Mouse (Mus musculus): ENCODE measurements around the gene Krtcap2. TPM values are rescaled to one million over a fixed set of nuclear protein-coding genes. Genes with fewer than 3 reads are reported as not detected.

The Krtcap2 gene
- polyA plus RNA-seq, 1 experiment from 2014 or later, result 349 TPM

DNA sequence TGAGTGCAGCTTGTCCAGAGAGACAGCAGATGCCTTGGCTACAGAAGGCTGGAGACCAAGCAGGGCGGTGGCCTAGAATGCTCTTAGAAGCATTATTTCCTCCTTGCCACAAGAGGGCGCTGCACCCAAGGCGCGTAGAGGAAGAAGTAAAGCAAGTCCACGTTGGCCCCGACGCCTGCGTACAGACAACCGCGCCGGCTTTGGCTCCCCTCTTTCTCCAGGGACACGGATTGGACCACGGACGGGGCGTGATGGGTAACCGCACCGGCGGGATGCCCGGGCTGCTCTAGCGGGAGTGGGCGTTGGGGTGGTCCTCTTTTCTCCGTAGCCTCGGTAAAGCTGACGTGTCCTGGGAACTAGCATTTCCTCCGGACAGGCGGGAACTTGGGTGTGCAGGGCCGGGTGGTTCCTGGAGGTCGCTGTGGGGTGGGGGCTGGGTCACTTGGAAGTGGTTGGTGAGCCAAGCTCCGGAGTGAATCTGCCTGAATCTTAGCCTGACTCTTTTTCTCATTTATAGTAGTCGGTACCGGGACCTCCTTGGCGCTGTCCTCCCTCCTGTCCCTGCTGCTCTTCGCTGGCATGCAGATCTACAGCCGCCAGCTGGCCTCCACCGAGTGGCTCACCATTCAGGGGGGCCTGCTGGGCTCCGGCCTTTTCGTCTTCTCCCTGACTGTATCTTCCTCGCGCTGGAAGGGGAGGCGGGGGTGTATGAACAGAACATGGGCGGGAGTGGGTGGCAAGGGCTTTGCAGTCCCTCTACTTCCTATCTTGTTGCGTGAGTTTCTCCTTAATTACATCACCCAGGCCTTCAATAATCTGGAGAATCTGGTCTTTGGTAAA is 715 bp downstream of the Krtcap2 start, which contains the start of gene Trim46:
TSS of gene Trim46 (minus strand) at position 49 of the 840 bp plus-strand sequence.
- H3K36me3 ChIP-seq (ENCODE audit: control insufficient read depth, insufficient read depth, low read length), result peaks cover 13% of the 10 kb centered on the region; the same call in 1 of the 2 replicates
- ATAC-seq (ENCODE audit: low read depth), result peak; percentile 72

DNA sequence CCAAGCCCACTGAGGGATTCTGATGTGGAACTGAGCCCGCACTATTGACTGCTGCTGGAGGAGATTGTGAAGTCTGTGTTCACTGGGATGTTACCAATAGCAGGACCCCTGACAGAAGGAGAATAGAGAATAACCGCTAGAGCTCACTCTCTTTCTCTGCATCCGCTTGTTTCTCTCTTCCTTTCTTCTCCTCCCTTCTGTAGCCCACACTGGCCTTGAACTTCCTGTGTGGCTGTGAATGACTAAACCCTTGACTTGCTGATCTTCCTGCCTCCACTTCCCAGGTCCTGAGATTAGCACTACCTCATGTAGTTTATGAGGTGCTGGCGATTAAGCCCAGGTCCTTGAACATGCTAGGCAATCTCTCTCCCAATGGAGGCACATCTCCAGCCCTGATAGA is 1.7 kb downstream of the Krtcap2 start:
- Histone ChIP-seq H3K9ac (ENCODE audit: low read depth, low read length) (peak overlapping the region; percentile 83), H3K4me2 (ENCODE audit: low read depth, low read length) (peak overlapping the region; percentile 65)

More for the DNA sequence above, 715 bp downstream of the Krtcap2 start, which contains the start of gene Trim46:
- H3K4me2 ChIP-seq (ENCODE audit: low read depth, low read length), result peak within 1 kb of the TSS; percentile 65
- H3K9me3 ChIP-seq (ENCODE audit: control insufficient read depth, low read length), result no peaks in the 10 kb centered on the region
- H3K27ac ChIP-seq (replicated peaks; ENCODE audit: low read depth, low read length), result peak within 1 kb of the TSS; percentile 71
- H3K27me3 ChIP-seq (replicated peaks; ENCODE audit: control insufficient read depth, insufficient read depth, low read length), result no peaks in the 10 kb centered on the region
- peak within 1 kb of the TSS; percentile 83 for H3K9ac ChIP-seq (ENCODE audit: low read depth, low read length)
- DNase-seq (ENCODE audit: low spot score), result peak; percentile 96
- peaks cover 15% of the 10 kb centered on the region; the same call in 1 of the 2 replicates for H3K4me1 ChIP-seq (ENCODE audit: control insufficient read depth, insufficient read depth, low read length)
- WGBS, result 1% methylated on average over 30 of the region's 42 CpGs
- H3K4me3 ChIP-seq (ENCODE audit: low read depth, low read length), result peak within 1 kb of the TSS; percentile 69

DNA sequence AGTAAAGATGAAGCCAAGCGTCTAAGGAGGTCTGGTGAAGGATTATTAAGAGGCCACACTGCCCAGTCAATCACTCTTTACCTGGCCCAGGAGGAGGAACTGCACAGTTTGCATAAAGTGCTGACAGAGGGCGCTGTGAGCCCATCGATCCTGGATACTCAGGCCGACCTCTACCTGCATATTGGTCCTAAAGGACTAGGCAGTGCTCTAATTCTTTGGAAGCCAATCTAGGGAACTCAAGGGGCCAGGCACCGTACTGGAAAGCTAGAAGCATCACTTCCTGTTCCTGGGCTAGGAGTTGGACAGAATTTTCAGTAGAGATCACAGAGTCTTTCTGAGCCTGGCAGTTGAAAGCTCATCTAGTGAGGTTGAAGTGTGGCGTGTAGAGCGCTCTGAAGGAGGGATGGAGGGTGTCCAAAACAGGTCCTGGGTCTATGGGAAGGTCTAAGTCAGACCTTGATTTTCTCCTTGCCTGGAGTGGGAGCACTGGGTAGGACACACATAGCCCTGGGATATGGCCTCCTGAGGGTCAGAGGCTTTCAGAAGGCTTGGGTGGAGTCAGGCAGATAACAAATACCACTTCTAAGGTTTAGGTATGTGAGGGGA is 4.8 kb downstream of the Krtcap2 start:
- peaks cover 7% of the 10 kb centered on the region; the same call in 1 of the 2 replicates for H3K36me3 ChIP-seq (ENCODE audit: control insufficient read depth, insufficient read depth, low read length)
- no peaks in the 10 kb centered on the region for H3K9me3 ChIP-seq (ENCODE audit: control insufficient read depth, low read length)
- 19% methylated on average over 7 of the region's 7 CpGs for WGBS
- H3K27me3 ChIP-seq (replicated peaks; ENCODE audit: control insufficient read depth, insufficient read depth, low read length), result no peaks in the 10 kb centered on the region
- no peak overlapping the region; the same call in 1 of the 2 replicates for H3K27ac ChIP-seq (replicated peaks; ENCODE audit: low read depth, low read length)
- no peak overlapping the region for H3K4me2 ChIP-seq (ENCODE audit: low read depth, low read length)
- peaks cover 8% of the 10 kb centered on the region; the same call in 1 of the 2 replicates for H3K4me1 ChIP-seq (ENCODE audit: control insufficient read depth, insufficient read depth, low read length)
- H3K9ac ChIP-seq (ENCODE audit: low read depth, low read length), result no peak overlapping the region
- ATAC-seq (ENCODE audit: low read depth) (no peak), DNase-seq (ENCODE audit: low spot score) (peak; percentile 67)
- H3K4me3 ChIP-seq (ENCODE audit: low read depth, low read length), result no peak overlapping the region

More for the DNA sequence above, 1.7 kb downstream of the Krtcap2 start:
- Histone ChIP-seq H3K4me3 (ENCODE audit: low read depth, low read length) (peak overlapping the region; percentile 69), H3K4me1 (ENCODE audit: control insufficient read depth, insufficient read depth, low read length) (peaks cover 15% of the 10 kb centered on the region; the same call in 1 of the 2 replicates), H3K9me3 (ENCODE audit: control insufficient read depth, low read length) (no peaks in the 10 kb centered on the region), H3K27ac (replicated peaks; ENCODE audit: low read depth, low read length) (no peak overlapping the region), H3K36me3 (ENCODE audit: control insufficient read depth, insufficient read depth, low read length) (peaks cover 7% of the 10 kb centered on the region; the same call in 1 of the 2 replicates), H3K27me3 (replicated peaks; ENCODE audit: control insufficient read depth, insufficient read depth, low read length) (no peaks in the 10 kb centered on the region)
- WGBS, result 92% methylated on average over 4 of the region's 4 CpGs
- no peak for ATAC-seq (ENCODE audit: low read depth)
- no peak for DNase-seq (ENCODE audit: low spot score)

DNA sequence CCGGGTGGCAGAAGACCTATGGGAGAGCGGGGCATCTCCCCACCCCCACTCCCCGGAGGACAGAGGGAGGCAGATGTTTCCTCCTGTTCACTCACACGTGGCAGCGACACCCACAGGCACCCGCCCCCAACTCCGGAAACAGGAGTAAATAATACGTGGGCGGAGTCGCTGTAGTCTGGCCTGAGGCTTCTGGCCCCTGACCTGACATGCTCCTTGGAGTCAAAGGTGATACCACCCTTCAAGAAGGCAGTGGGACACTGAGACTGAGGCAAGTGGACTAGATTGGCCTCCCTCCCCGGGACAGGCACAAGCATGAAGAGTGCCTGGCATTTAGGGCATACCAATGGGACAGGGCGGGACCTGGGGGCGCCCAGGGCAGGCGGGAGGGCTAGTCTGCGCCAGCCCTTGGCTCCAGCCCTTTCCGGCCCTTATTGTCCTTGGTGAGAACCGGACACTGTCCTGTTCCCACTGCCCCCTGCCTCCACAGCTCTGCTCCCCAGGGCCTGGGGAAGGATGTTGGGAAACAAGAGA is 5.7 kb downstream of the Krtcap2 start:
- H3K4me3 ChIP-seq (ENCODE audit: low read depth, low read length), result no peak overlapping the region
- H3K9me3 ChIP-seq (ENCODE audit: control insufficient read depth, low read length), result no peaks in the 10 kb centered on the region
- H3K4me1 ChIP-seq (ENCODE audit: control insufficient read depth, insufficient read depth, low read length), result peaks cover 8% of the 10 kb centered on the region; the same call in 1 of the 2 replicates
- H3K4me2 ChIP-seq (ENCODE audit: low read depth, low read length), result 0 out of 2 replicates have a peak overlapping the region, but pooled peaks have one; percentile 27
- no peak for ATAC-seq (ENCODE audit: low read depth)
- peak; percentile 59 for DNase-seq (ENCODE audit: low spot score)
- H3K27ac ChIP-seq (replicated peaks; ENCODE audit: low read depth, low read length), result 0 out of 2 replicates have a peak overlapping the region, but pooled peaks have one; percentile 15
- H3K36me3 ChIP-seq (ENCODE audit: control insufficient read depth, insufficient read depth, low read length), result peaks cover 7% of the 10 kb centered on the region; the same call in 1 of the 2 replicates
- H3K9ac ChIP-seq (ENCODE audit: low read depth, low read length), result 0 out of 2 replicates have a peak overlapping the region, but pooled peaks have one; percentile 17
- H3K27me3 ChIP-seq (replicated peaks; ENCODE audit: control insufficient read depth, insufficient read depth, low read length), result no peaks in the 10 kb centered on the region
- WGBS, result 1% methylated on average over 17 of the region's 17 CpGs

DNA sequence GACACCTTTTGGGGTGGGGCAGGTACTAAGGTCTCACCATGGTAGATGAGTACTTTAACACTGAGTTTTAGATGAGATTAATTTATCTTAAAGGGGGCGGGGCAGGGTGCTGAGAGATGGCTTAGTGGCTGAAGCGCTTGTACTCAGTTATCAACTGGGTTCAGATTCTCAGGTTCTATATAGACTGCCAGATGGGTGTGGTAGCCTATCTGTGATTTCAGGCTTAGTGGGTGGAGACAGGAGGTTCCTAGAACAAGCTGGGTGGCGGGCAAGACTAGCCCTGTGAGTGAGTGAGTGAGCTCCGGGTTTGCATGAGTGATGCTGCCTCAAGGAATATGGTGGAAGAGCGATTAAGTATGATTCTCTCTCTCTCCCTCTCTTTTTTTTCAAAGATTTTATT is 9.2 kb downstream of the Krtcap2 start:
- H3K4me3 ChIP-seq (ENCODE audit: low read depth, low read length), result no peak overlapping the region
- DNase-seq (ENCODE audit: low spot score) (no peak), ATAC-seq (ENCODE audit: low read depth) (no peak)
- no peak overlapping the region for H3K9ac ChIP-seq (ENCODE audit: low read depth, low read length)
- 98% methylated on average over 5 of the region's 5 CpGs for WGBS
- no peaks in the 10 kb centered on the region for H3K27me3 ChIP-seq (replicated peaks; ENCODE audit: control insufficient read depth, insufficient read depth, low read length)
- H3K9me3 ChIP-seq (ENCODE audit: control insufficient read depth, low read length), result no peaks in the 10 kb centered on the region
- no peak overlapping the region for H3K27ac ChIP-seq (replicated peaks; ENCODE audit: low read depth, low read length)
- peaks cover 8% of the 10 kb centered on the region; the same call in 1 of the 2 replicates for H3K4me1 ChIP-seq (ENCODE audit: control insufficient read depth, insufficient read depth, low read length)
- no peak overlapping the region for H3K4me2 ChIP-seq (ENCODE audit: low read depth, low read length)
- no peaks in the 10 kb centered on the region for H3K36me3 ChIP-seq (ENCODE audit: control insufficient read depth, insufficient read depth, low read length)

DNA sequence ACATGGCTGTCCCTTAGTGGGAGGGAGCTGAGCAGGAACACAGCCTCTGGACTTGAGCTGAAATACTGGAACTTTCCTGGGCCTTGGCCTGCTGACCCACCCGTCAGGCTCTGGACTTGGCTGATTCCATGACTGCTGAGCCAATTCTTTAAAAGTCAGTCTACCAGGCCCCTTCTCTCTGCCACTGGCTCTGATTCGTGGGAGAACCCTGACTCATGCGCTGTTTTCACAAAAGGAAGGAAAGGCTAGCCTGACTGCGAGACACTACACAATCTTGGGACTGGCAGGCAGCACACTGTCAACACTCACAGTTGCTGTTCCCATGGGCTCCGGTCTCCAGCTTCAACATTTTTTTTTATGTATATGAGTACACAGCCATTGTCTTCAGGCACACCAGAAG is 10.4 kb downstream of the Krtcap2 start:
- ATAC-seq (ENCODE audit: low read depth), result no peak
- H3K36me3 ChIP-seq (ENCODE audit: control insufficient read depth, insufficient read depth, low read length), result no peaks in the 10 kb centered on the region
- WGBS, result 79% methylated on average over 5 of the region's 5 CpGs

DNA sequence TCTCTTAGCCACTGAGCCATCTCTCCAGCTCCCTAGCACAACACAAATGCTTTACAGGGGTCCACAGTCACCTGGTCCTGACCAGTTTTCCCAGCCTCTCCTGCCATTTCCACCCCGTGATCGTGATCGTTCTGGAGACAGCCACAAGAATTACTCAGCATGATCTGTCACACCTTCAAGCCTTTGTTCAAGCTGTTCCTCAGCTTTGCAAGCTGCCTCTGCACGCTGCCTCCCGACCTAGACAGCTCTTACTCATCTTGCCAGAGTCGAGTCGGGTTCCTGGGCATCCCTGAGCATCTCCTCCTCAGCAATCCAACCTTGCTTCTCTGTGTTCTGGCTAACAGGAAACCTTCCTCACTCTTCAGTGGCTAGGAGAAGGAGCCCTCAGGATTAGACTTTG is 13.3 kb downstream of the Krtcap2 start, which contains the start of gene Dpm3:
TSS of gene Dpm3 (plus strand) at position 283 of the 400 bp plus-strand sequence.
- ATAC-seq (ENCODE audit: low read depth), result no peak
- no peaks in the 10 kb centered on the region for H3K9me3 ChIP-seq (ENCODE audit: control insufficient read depth, low read length)
- WGBS, result 56% methylated on average over 7 of the region's 7 CpGs

More for the DNA sequence above, 10.4 kb downstream of the Krtcap2 start:
- no peak for DNase-seq (ENCODE audit: low spot score)
- Histone ChIP-seq H3K27me3 (replicated peaks; ENCODE audit: control insufficient read depth, insufficient read depth, low read length) (no peaks in the 10 kb centered on the region), H3K4me1 (ENCODE audit: control insufficient read depth, insufficient read depth, low read length) (peaks cover 3% of the 10 kb centered on the region; the same call in 1 of the 2 replicates), H3K9ac (ENCODE audit: low read depth, low read length) (no peak overlapping the region), H3K4me3 (ENCODE audit: low read depth, low read length) (no peak overlapping the region), H3K9me3 (ENCODE audit: control insufficient read depth, low read length) (no peaks in the 10 kb centered on the region), H3K4me2 (ENCODE audit: low read depth, low read length) (no peak overlapping the region), H3K27ac (replicated peaks; ENCODE audit: low read depth, low read length) (no peak overlapping the region)

DNA sequence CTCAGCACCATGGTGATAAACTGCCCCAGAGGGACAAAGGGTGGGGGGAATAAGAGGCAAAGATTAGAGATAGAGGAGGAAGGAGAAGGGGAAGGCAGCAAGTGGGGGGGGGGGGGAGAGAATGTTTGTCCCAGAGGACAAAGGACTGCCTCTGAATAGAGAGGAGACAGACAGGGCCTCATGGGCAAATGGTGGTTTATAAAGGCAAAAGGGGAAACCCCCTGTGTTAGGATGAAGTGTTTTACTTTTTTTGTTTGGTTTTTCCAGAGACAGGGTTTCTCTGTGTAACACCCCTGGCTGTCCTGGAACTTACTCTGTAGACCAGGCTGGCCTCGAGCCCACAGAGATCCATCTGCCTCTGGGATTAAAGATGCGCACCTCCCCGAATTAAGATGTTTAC is 14.4 kb downstream of the Krtcap2 start:
- no peaks in the 10 kb centered on the region for H3K9me3 ChIP-seq (ENCODE audit: control insufficient read depth, low read length)
- H3K27me3 ChIP-seq (replicated peaks; ENCODE audit: control insufficient read depth, insufficient read depth, low read length), result no peaks in the 10 kb centered on the region
- no peak for ATAC-seq (ENCODE audit: low read depth)
- H3K27ac ChIP-seq (replicated peaks; ENCODE audit: low read depth, low read length), result no peak overlapping the region
- H3K9ac ChIP-seq (ENCODE audit: low read depth, low read length), result no peak overlapping the region
- 70% methylated on average over 3 of the region's 3 CpGs for WGBS
- no peak overlapping the region for H3K4me3 ChIP-seq (ENCODE audit: low read depth, low read length)
- no peak for DNase-seq (ENCODE audit: low spot score)
- H3K4me1 ChIP-seq (ENCODE audit: control insufficient read depth, insufficient read depth, low read length), result no peaks in the 10 kb centered on the region
- H3K4me2 ChIP-seq (ENCODE audit: low read depth, low read length), result no peak overlapping the region
- H3K36me3 ChIP-seq (ENCODE audit: control insufficient read depth, insufficient read depth, low read length), result no peaks in the 10 kb centered on the region

More for the DNA sequence above, 13.3 kb downstream of the Krtcap2 start, which contains the start of gene Dpm3:
- no peak within 1 kb of the TSS for H3K4me3 ChIP-seq (ENCODE audit: low read depth, low read length)
- no peak within 1 kb of the TSS for H3K27ac ChIP-seq (replicated peaks; ENCODE audit: low read depth, low read length)
- DNase-seq (ENCODE audit: low spot score), result no peak
- 0 out of 2 replicates have a peak within 1 kb of the TSS, but pooled peaks have one; percentile 8 for H3K9ac ChIP-seq (ENCODE audit: low read depth, low read length)
- H3K27me3 ChIP-seq (replicated peaks; ENCODE audit: control insufficient read depth, insufficient read depth, low read length), result no peaks in the 10 kb centered on the region
- H3K4me2 ChIP-seq (ENCODE audit: low read depth, low read length), result no peak within 1 kb of the TSS
- H3K36me3 ChIP-seq (ENCODE audit: control insufficient read depth, insufficient read depth, low read length), result no peaks in the 10 kb centered on the region
- no peaks in the 10 kb centered on the region for H3K4me1 ChIP-seq (ENCODE audit: control insufficient read depth, insufficient read depth, low read length)

Data from embryonic facial prominence, embryonic 14.5 days (tissue).